ENCODE assay signal across 9 mouse cellular contexts in the genomic region with DNA sequence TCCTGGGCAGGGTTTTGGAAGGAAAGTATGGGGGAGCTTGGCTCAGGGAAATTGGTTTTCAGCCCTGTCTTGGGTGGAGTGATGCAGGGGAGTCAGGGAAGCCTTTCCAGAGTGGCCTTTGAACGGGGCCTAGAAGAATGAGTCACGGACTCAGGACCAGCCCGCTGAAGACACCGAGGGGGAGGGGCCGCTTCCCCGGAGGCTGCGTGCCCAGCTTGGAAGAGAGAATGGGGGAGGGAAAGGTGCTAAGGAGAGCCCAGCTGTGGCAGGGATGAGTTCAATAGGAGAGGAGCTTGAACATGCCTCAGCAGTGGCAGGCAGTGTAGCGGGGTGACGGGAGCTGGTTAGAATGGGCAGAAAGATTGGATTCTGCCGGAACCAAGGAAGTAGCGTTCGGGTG.
DNase-seq lines count a peak whose midpoint lies in the region; ATAC-seq lines count a peak whose summit lies in the region.
"Had no signal": no experiment of that assay in that cellular context is flagged by ENCODE, and none has a peak within 500 bp of the region (broad histone marks: within the 10 kb centered on the region; RNA-seq: fewer than 3 reads in every experiment).

No protein-coding gene starts in this region.

- no peak for DNase-seq in heart, embryonic 10.5 days (ENCODE audit: low spot score)
- DNase-seq in heart, adult 8-10 months (ENCODE audit: low spot score): no peak
- peak; percentile 25 for DNase-seq in midbrain, embryonic 10.5 days (ENCODE audit: low spot score)
- DNase-seq in embryo, embryonic 10 days (ENCODE audit: low spot score): peak; percentile 59
- DNase-seq: lung, postnatal 14 days had no signal

- no peak overlapping the region for H3K4me2 ChIP-seq in midbrain, embryonic 16.5 days (ENCODE audit: low read length)
- peak overlapping the region; percentile 24; the same call in 1 of the 2 replicates for H3K4me2 ChIP-seq in neural tube, embryonic 12.5 days (replicated peaks)

- ATAC-seq in midbrain, embryonic 16.5 days: no peak
- ATAC-seq in neural tube, embryonic 12.5 days (ENCODE audit: low FRiP score, low read depth): peak; percentile 7; the same call in 1 of the 2 replicates
- ATAC-seq in frontal cortex, adult (ENCODE audit: low TSS enrichment): no peak
- no peak for ATAC-seq in inflammation-experienced regulatory T-cells, adult 6 months

- peak overlapping the region; percentile 45 for H3K4me3 ChIP-seq in heart, embryonic 10.5 days
- peak overlapping the region; percentile 33 for H3K4me3 ChIP-seq in midbrain, embryonic 10.5 days
- H3K4me3 ChIP-seq in midbrain, embryonic 16.5 days (ENCODE audit: low read depth, low read length): no peak overlapping the region
- no peak overlapping the region for H3K4me3 ChIP-seq in neural tube, embryonic 12.5 days

- peaks cover 9% of the 10 kb centered on the region for H3K4me1 ChIP-seq in heart, embryonic 10.5 days
- H3K4me1 ChIP-seq in midbrain, embryonic 10.5 days: peaks cover 12% of the 10 kb centered on the region
- peaks cover 4% of the 10 kb centered on the region; the same call in 1 of the 2 replicates for H3K4me1 ChIP-seq in midbrain, embryonic 16.5 days (ENCODE audit: control insufficient read depth, insufficient read depth, low read length)
- H3K4me1 ChIP-seq in neural tube, embryonic 12.5 days: peaks cover 7% of the 10 kb centered on the region

- no peaks in the 10 kb centered on the region for H3K27me3 ChIP-seq in heart, embryonic 10.5 days (ENCODE audit: insufficient read depth, poor library complexity, severe bottlenecking)
- no peaks in the 10 kb centered on the region for H3K27me3 ChIP-seq in midbrain, embryonic 10.5 days (ENCODE audit: low read depth, poor library complexity, severe bottlenecking)
- H3K27me3 ChIP-seq in midbrain, embryonic 16.5 days (ENCODE audit: control insufficient read depth, insufficient read depth, low read depth, low read length): no peaks in the 10 kb centered on the region
- H3K27me3 ChIP-seq in neural tube, embryonic 12.5 days (replicated peaks): no peaks in the 10 kb centered on the region

- no peaks in the 10 kb centered on the region for H3K36me3 ChIP-seq in heart, embryonic 10.5 days
- no peaks in the 10 kb centered on the region for H3K36me3 ChIP-seq in midbrain, embryonic 10.5 days
- no peaks in the 10 kb centered on the region for H3K36me3 ChIP-seq in midbrain, embryonic 16.5 days (ENCODE audit: control insufficient read depth, insufficient read depth, low read length)
- H3K36me3 ChIP-seq in neural tube, embryonic 12.5 days: no peaks in the 10 kb centered on the region

- H3K9ac ChIP-seq in midbrain, embryonic 16.5 days (ENCODE audit: low read depth, low read length): no peak overlapping the region
- 0 out of 2 replicates have a peak overlapping the region, but pooled peaks have one; percentile 38 for H3K9ac ChIP-seq in neural tube, embryonic 12.5 days

- 20% methylated on average over 12 of the region's 12 CpGs for WGBS in heart, embryonic 10.5 days
- 26% methylated on average over 12 of the region's 12 CpGs for WGBS in midbrain, embryonic 10.5 days
- WGBS in midbrain, embryonic 16.5 days: 26% methylated on average over 12 of the region's 12 CpGs
- 29% methylated on average over 12 of the region's 12 CpGs for WGBS in neural tube, embryonic 12.5 days

- no peaks in the 10 kb centered on the region for H3K9me3 ChIP-seq in heart, embryonic 10.5 days
- no peaks in the 10 kb centered on the region for H3K9me3 ChIP-seq in midbrain, embryonic 10.5 days (replicated peaks)
- H3K9me3 ChIP-seq in midbrain, embryonic 16.5 days (replicated peaks; ENCODE audit: control insufficient read depth, low read length, poor library complexity, severe bottlenecking): no peaks in the 10 kb centered on the region
- no peaks in the 10 kb centered on the region for H3K9me3 ChIP-seq in neural tube, embryonic 12.5 days

- peak overlapping the region; percentile 78 for H3K27ac ChIP-seq in heart, embryonic 10.5 days
- H3K27ac ChIP-seq in midbrain, embryonic 10.5 days (replicated peaks): peak overlapping the region; percentile 35
- H3K27ac ChIP-seq in midbrain, embryonic 16.5 days (ENCODE audit: low read length): no peak overlapping the region
- no peak overlapping the region for H3K27ac ChIP-seq in neural tube, embryonic 12.5 days

Comparison
In these comparisons a context has a peak if more than half of its experiments do, and no peak if none do; other contexts are left out.
1. H3K27ac ChIP-seq: peak in heart, embryonic 10.5 days (single experiment) and midbrain, embryonic 10.5 days (single experiment); none in midbrain, embryonic 16.5 days (single experiment) and neural tube, embryonic 12.5 days (single experiment).
2. H3K4me3 ChIP-seq: peak in heart, embryonic 10.5 days (single experiment) and midbrain, embryonic 10.5 days (single experiment); none in midbrain, embryonic 16.5 days (single experiment) and neural tube, embryonic 12.5 days (single experiment).
3. DNase-seq: peak in midbrain, embryonic 10.5 days (single experiment) and embryo, embryonic 10 days (single experiment); none in heart, embryonic 10.5 days (single experiment) and heart, adult 8-10 months (single experiment).